Mouse (Mus musculus) cortical plate, adult 2 months (tissue): ENCODE results near the gene Mcm9. TPM values are rescaled to one million over a fixed set of nuclear protein-coding genes. Genes with fewer than 3 reads are reported as not detected.

ENCODE experiments used
- H3K27ac ChIP-seq: fragments of 200-500 bp; 2 replicates; pipeline ENCODE4 v1.5.1; 2012; ENCODE audit warnings: low read length, control low read depth, inconsistent platforms; ENCODE audit not compliant: insufficient read depth
- H3K4me1 ChIP-seq: fragments of 200-500 bp; 2 replicates; pipeline ENCODE4 v1.6.1; 2011; ENCODE audit warnings: low read length; ENCODE audit not compliant: control insufficient read depth, insufficient read depth
- H3K4me3 ChIP-seq: fragments of 200-500 bp; 2 replicates; pipeline ENCODE4 v1.5.1; 2011; ENCODE audit warnings: mild to moderate bottlenecking, low read length, control low read depth; ENCODE audit not compliant: insufficient read depth
- CTCF ChIP-seq: fragments of 200-500 bp; IDR thresholded peaks from 2 replicates; pipeline ENCODE4 v1.5.1; 2011; ENCODE audit warnings: mild to moderate bottlenecking, control low read depth, low read length; ENCODE audit not compliant: insufficient read depth; ENCODE audit errors: extremely low read depth
- POLR2A ChIP-seq: fragments of 200-500 bp; IDR thresholded peaks from 2 replicates; pipeline ENCODE4 v1.6.1; 2011; ENCODE audit warnings: mild to moderate bottlenecking, low read length, control low read depth; ENCODE audit not compliant: insufficient read depth; ENCODE audit errors: extremely low read depth
- polyA plus RNA-seq: library from polyadenylated mRNA; depleted of rRNA; stranded (reverse); fragments of >200 nt; gene quantifications from 2 replicates; pipeline ENCODE4 v1.2.3, GENCODE M21; 2012

Mcm9 gene
- polyA plus RNA-seq, 1 experiment = 3.8 TPM

DNA sequence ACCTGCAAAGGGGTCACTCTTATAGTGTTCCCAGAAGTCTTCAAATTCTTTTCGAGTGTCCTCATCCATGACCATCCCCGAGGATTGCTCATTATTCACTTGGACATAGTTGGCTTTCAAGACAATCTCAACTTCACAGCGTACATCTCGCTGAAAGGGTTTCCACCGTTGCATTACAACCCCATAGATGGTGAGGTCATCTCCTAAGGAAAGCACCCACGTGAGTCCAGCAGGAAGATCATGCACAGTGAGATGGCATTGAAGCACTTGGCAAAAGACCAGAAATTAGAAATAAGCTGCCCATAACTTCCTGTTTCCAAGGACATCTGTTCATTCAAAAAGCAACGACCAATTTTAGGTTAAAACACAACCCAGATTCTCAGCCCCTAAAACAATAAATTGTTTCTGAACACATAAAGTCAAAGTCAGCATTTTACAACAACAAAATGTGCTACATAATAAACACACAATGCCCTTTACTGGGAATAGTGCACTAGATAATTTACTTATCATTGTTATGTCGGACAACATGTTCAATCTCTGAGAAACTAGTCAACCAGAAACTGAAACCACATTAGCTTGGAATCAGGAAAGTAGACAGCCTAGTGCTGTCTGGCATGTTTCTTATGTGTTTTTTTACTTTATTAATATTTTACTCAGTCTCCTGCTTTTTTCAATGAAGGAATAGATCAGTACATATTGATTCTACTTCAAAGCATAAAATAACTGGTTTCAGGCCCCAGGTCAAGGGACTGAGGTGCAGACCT, 14.2 kb downstream of the Mcm9 start:
- no peak overlapping the region for H3K27ac ChIP-seq
- H3K4me1 ChIP-seq = peaks cover 1% of the 10 kb centered on the region; the same call in 1 of the 2 replicates
- H3K4me3 ChIP-seq = no peak overlapping the region
- no peak for TF ChIP-seq CTCF
- TF ChIP-seq POLR2A = no peak

DNA sequence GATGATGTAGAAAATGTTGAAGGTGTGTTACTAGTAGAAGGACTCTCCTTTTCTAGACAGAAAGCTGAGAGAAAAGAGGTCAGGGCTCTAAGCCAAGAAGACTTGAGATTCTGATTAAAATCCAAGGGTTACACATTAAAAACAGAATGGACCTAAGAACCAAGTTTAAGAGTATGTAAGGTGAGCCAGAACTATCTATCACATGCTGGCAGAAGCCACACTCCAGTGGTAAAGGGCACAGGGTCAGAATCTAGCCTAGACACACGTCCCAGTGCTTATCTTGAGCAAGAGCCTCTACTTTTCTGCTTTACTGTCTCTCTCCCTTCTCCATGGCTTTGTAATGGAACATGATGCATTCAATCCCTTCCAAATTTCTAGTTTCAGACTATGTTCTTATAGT, 16.3 kb downstream of the Mcm9 start:
- H3K4me1 ChIP-seq = peaks cover 1% of the 10 kb centered on the region; the same call in 1 of the 2 replicates
- H3K27ac ChIP-seq = no peak overlapping the region
- H3K4me3 ChIP-seq = no peak overlapping the region
- TF ChIP-seq POLR2A (no peak), CTCF (no peak)

- Histone ChIP-seq H3K4me3 (no peak overlapping the region), H3K27ac (no peak overlapping the region), H3K4me1 (peaks cover 1% of the 10 kb centered on the region; the same call in 1 of the 2 replicates)
- TF ChIP-seq CTCF = no peak
- TF ChIP-seq POLR2A = no peak
These were observed 18.1 kb downstream of the Mcm9 start for GRCm38 (mm10) chr10:53612172-53612571.

DNA sequence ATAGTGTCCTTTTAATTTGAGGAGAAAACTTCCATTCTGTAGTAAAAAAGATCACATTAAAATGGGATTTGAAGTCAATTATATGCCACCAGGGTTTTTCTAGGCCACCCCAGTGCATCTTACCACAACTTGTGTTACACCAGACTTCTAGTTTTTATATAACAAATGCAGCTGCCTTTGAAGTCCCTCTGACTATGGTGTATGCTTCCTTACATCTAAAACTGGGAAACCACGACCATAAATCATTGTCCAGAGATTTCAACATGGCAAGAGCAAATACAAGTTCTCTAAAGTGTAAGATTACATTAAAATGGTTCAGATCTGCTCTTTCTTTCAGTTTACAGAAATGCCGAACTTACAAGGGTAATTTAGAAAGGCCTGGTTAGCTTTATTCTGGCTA, 22.0 kb downstream of the Mcm9 start:
- no peak overlapping the region for H3K27ac ChIP-seq
- no peak for TF ChIP-seq CTCF
- TF ChIP-seq POLR2A = no peak
- H3K4me3 ChIP-seq = no peak overlapping the region
- peaks cover 1% of the 10 kb centered on the region; the same call in 1 of the 2 replicates for H3K4me1 ChIP-seq

GRCm38 (mm10) chr10:53605328-53605727, 24.9 kb downstream of the Mcm9 start:
- TF ChIP-seq CTCF (no peak), POLR2A (no peak)
- H3K4me3 ChIP-seq = no peak overlapping the region
- H3K27ac ChIP-seq = no peak overlapping the region
- H3K4me1 ChIP-seq = no peaks in the 10 kb centered on the region

GRCm38 (mm10) chr10:53598821-53599220, 31.4 kb downstream of the Mcm9 start:
- no peak overlapping the region for H3K4me3 ChIP-seq
- H3K27ac ChIP-seq = no peak overlapping the region
- no peak for TF ChIP-seq CTCF
- no peak for TF ChIP-seq POLR2A
- peaks cover 2% of the 10 kb centered on the region; the same call in 1 of the 2 replicates for H3K4me1 ChIP-seq

DNA sequence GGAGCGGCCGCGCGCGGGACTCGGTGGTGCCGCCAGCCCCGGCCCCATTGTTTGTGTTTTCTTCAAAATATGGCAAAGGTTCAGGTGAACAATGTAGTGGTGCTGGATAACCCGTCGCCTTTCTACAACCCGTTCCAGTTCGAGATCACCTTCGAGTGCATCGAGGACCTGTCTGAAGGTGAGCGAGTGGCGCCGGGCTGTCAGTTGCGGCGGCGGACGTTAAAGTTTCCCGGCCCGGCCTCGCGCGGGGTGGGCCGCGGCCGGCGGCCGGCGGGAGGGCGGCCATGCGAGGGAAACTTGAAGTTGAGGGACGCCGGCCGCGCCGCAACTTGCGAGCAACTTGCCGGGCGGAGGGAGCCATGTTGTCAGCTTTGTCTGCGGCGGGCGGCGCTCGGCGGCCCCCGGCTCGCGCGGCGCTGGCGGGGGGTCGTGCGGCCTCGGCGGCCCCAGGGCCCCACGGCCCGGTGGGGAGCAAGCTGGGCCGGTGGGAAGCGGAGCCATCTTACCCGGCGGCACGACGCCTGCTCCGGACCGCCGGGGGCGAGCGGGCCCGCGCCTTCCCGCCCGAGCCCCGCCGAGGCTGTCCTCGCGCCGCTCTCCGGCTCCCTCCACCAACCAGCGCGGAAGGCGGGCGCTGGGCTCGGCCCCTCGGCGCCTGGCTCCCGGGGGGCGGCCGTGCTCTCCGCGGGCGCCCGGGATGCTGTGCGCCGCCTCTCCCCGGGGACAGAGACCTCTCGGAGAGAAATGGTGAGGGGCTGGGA, 32.9 kb downstream of the Mcm9 start:
- Histone ChIP-seq H3K27ac (peak overlapping the region; percentile 82), H3K4me1 (peaks cover 2% of the 10 kb centered on the region; the same call in 1 of the 2 replicates), H3K4me3 (peak overlapping the region; percentile 53)
- TF ChIP-seq POLR2A (no peak), CTCF (no peak)

- Histone ChIP-seq H3K27ac (peak within 1 kb of the TSS; percentile 83), H3K4me1 (peaks cover 2% of the 10 kb centered on the region; the same call in 1 of the 2 replicates), H3K4me3 (peak within 1 kb of the TSS; percentile 53)
- peak; percentile 36 for TF ChIP-seq CTCF
- TF ChIP-seq POLR2A = peak; percentile 70
These were observed 33.5 kb downstream of the Mcm9 start, which contains the start of gene Asf1a for GRCm38 (mm10) chr10:53596677-53597120. TSS of gene Asf1a (plus strand) at chr10:53596757.
